ENCODE assay signal across 30 mouse cellular contexts in genomic region chr1:63122005-63122404, GRCm38 (mm10). TPM values are rescaled to one million over a fixed set of nuclear protein-coding genes. Genes with fewer than 3 reads are reported as not detected.
A peak's percentile ranks its signal among the peaks of the same experiment; 100 is the strongest.
DNase-seq lines count a peak whose midpoint lies in the region; ATAC-seq and TF ChIP-seq lines count a peak whose summit lies in the region.
"Had no signal": no experiment of that assay in that cellular context is flagged by ENCODE, and none has a peak within 500 bp of the region (broad histone marks: within the 10 kb centered on the region; RNA-seq: fewer than 3 reads in every experiment).

No protein-coding gene starts in this region.

- 78% methylated on average over 6 of the region's 6 CpGs for WGBS in kidney, postnatal 0 days
- 77% methylated on average over 6 of the region's 6 CpGs for WGBS in kidney, embryonic 15.5 days
- WGBS in liver, postnatal 0 days (ENCODE audit: insufficient replicate concordance): 38% methylated on average over 6 of the region's 6 CpGs

- no peak for ATAC-seq in kidney, postnatal 0 days (replicated peaks; ENCODE audit: low FRiP score, low read depth)
- no peak for ATAC-seq in kidney, embryonic 15.5 days (replicated peaks; ENCODE audit: low FRiP score)
- ATAC-seq in liver, postnatal 0 days: peak; percentile 12; the same call in 1 of the 2 replicates
- peak; percentile 72 to 87 for ATAC-seq in hematopoietic stem cell, adult 5-6 weeks (replicated peaks in 1 of 2; ENCODE audit: insufficient read depth in 1 of 2, low FRiP score in 2 of 2, low TSS enrichment in 1 of 2, low read depth in 1 of 2, poor library complexity in 2 of 2, severe bottlenecking in 2 of 2)
- ATAC-seq: forebrain, embryonic 15.5 days; Patski had no signal

- peaks cover 30% of the 10 kb centered on the region for H3K36me3 ChIP-seq in kidney, postnatal 0 days (ENCODE audit: insufficient read depth, low read length)
- H3K36me3 ChIP-seq in kidney, embryonic 15.5 days: peaks cover 67% of the 10 kb centered on the region
- H3K36me3 ChIP-seq in liver, postnatal 0 days (replicated peaks; ENCODE audit: insufficient read depth, low read length): peaks cover 49% of the 10 kb centered on the region

- H3K4me1 ChIP-seq in kidney, postnatal 0 days (replicated peaks; ENCODE audit: insufficient read depth, low read length): no peaks in the 10 kb centered on the region
- peaks cover 16% of the 10 kb centered on the region for H3K4me1 ChIP-seq in kidney, embryonic 15.5 days
- peaks cover 22% of the 10 kb centered on the region for H3K4me1 ChIP-seq in liver, postnatal 0 days (ENCODE audit: insufficient read depth)

- intact Hi-C loops in heart, postnatal 14 days (cut with DNase I): no loop called here

- H3K9me3 ChIP-seq in kidney, postnatal 0 days (replicated peaks; ENCODE audit: low read length): no peaks in the 10 kb centered on the region
- H3K9me3 ChIP-seq in kidney, embryonic 15.5 days (replicated peaks): no peaks in the 10 kb centered on the region
- no peaks in the 10 kb centered on the region for H3K9me3 ChIP-seq in liver, postnatal 0 days (ENCODE audit: low read length)
- H3K9me3 ChIP-seq: embryonic facial prominence, embryonic 10.5 days; embryonic facial prominence, embryonic 13.5 days; forebrain, embryonic 12.5 days; forebrain, embryonic 15.5 days; G1E; hindbrain, embryonic 15.5 days had no signal

- H3K4me2 ChIP-seq in kidney, postnatal 0 days (ENCODE audit: low read length): no peak overlapping the region
- no peak overlapping the region for H3K4me2 ChIP-seq in kidney, embryonic 15.5 days
- no peak overlapping the region for H3K4me2 ChIP-seq in liver, postnatal 0 days (ENCODE audit: low read depth, low read length)
- H3K4me2 ChIP-seq: embryonic facial prominence, embryonic 13.5 days; forebrain, embryonic 12.5 days; forebrain, embryonic 15.5 days; heart, embryonic 11.5 days; hindbrain, embryonic 15.5 days had no signal

- peak; percentile 35; the same call in 1 of the 2 replicates for TF ChIP-seq EP300 in liver, postnatal 0 days (IDR thresholded peaks at IDR 0.05; ENCODE audit: low read depth)

- no peak for DNase-seq in kidney, postnatal 0 days (ENCODE audit: low spot score)
- peak; percentile 30 for DNase-seq in liver, postnatal 0 days
- DNase-seq in liver: no peak
- no peak for DNase-seq in lung, postnatal 14 days
- no peak for DNase-seq in heart, postnatal 14 days
- no peak for DNase-seq in frontal cortex, postnatal 25 days (ENCODE audit: low spot score in 2 of 2)
- DNase-seq: adrenal gland, postnatal 10 days; adrenal gland, postnatal 36 days; B cell, adult 2 months; cerebellum, adult 11 months; cerebellum, adult 2 months; cerebellum, adult 9-11 months; cerebellum, postnatal 25 days; embryo, embryonic 11 days; gastrocnemius, postnatal 10 days; gastrocnemius, postnatal 36 days; heart, adult 11 months; heart, postnatal 36 days had no signal

- no peak for TF ChIP-seq CTCF in kidney, postnatal 0 days (IDR thresholded peaks at IDR 0.05; ENCODE audit: low read depth)
- TF ChIP-seq CTCF in liver, postnatal 0 days (IDR thresholded peaks at IDR 0.05; ENCODE audit: low read depth): no peak

- H3K9ac ChIP-seq in kidney, postnatal 0 days (ENCODE audit: low read depth, low read length): no peak overlapping the region
- no peak overlapping the region for H3K9ac ChIP-seq in kidney, embryonic 15.5 days
- no peak overlapping the region for H3K9ac ChIP-seq in liver, postnatal 0 days (replicated peaks)
- H3K9ac ChIP-seq: embryonic facial prominence, embryonic 13.5 days; forebrain, embryonic 12.5 days; forebrain, embryonic 15.5 days; hindbrain, embryonic 15.5 days had no signal

- H3K4me3 ChIP-seq in kidney, postnatal 0 days (replicated peaks; ENCODE audit: low read depth, low read length): no peak overlapping the region
- no peak overlapping the region for H3K4me3 ChIP-seq in kidney, embryonic 15.5 days (replicated peaks)
- H3K4me3 ChIP-seq in liver, postnatal 0 days (ENCODE audit: low read depth, low read length): no peak overlapping the region
- H3K4me3 ChIP-seq: embryonic facial prominence, embryonic 10.5 days; embryonic facial prominence, embryonic 13.5 days; erythroblast, embryonic 14.5 days; forebrain, embryonic 12.5 days; forebrain, embryonic 15.5 days; hindbrain, embryonic 15.5 days had no signal

- no peaks in the 10 kb centered on the region for H3K27me3 ChIP-seq in kidney, postnatal 0 days (ENCODE audit: insufficient read depth, low read length)
- H3K27me3 ChIP-seq in kidney, embryonic 15.5 days: no peaks in the 10 kb centered on the region
- no peaks in the 10 kb centered on the region for H3K27me3 ChIP-seq in liver, postnatal 0 days (ENCODE audit: insufficient read depth, low read length)
- H3K27me3 ChIP-seq: CH12.LX; embryonic facial prominence, embryonic 13.5 days; forebrain, embryonic 12.5 days; forebrain, embryonic 15.5 days; hindbrain, embryonic 15.5 days; Patski had no signal

- H3K27ac ChIP-seq in kidney, postnatal 0 days: 0 out of 2 replicates have a peak overlapping the region, but pooled peaks have one; percentile 36
- H3K27ac ChIP-seq in kidney, embryonic 15.5 days: no peak overlapping the region
- H3K27ac ChIP-seq in liver, postnatal 0 days (ENCODE audit: low read depth): peak overlapping the region; percentile 79
- H3K27ac ChIP-seq: embryonic facial prominence, embryonic 10.5 days; embryonic facial prominence, embryonic 13.5 days; forebrain, embryonic 12.5 days; forebrain, embryonic 15.5 days; hindbrain, embryonic 15.5 days had no signal

RNA-seq across cellular contexts. Expression of gene Ino80d, which starts 7.5 kb away (rescaled TPM):
- polyA plus RNA-seq in kidney, postnatal 0 days (2015; fragmentation: Nextera tagmentation; extraction: Ambion mirVana): 6.2 and 6.5 TPM in 2 replicates
- polyA plus RNA-seq in kidney, embryonic 15.5 days (2015; fragmentation: Nextera tagmentation; extraction: Ambion mirVana): 12.1 and 12.9 TPM in 2 replicates
- polyA plus RNA-seq in liver, postnatal 0 days (2015; fragmentation: Nextera tagmentation; extraction: Ambion mirVana): 2.3 and 2.8 TPM in 2 replicates
- 31.5 TPM in 2 replicates for total RNA-seq in hematopoietic stem cell, adult 5-6 weeks (2017)
- 10 to 100 TPM; 24.4 to 25.3 TPM for total RNA-seq in heart, postnatal 14 days (2021)

RNA-seq across cellular contexts. Expression of gene Eef1b2, which starts 54.6 kb away (rescaled TPM):
- 545 and 580 TPM in 2 replicates for polyA plus RNA-seq in kidney, postnatal 0 days (2015; fragmentation: Nextera tagmentation; extraction: Ambion mirVana)
- polyA plus RNA-seq in kidney, embryonic 15.5 days (2015; fragmentation: Nextera tagmentation; extraction: Ambion mirVana): 542 and 580 TPM in 2 replicates
- 352 and 364 TPM in 2 replicates for polyA plus RNA-seq in liver, postnatal 0 days (2015; fragmentation: Nextera tagmentation; extraction: Ambion mirVana)
- total RNA-seq in hematopoietic stem cell, adult 5-6 weeks (2017): 3,431 and 3,774 TPM in 2 replicates
- total RNA-seq in heart, postnatal 14 days (2021): 100 to 1,000 TPM; 353 to 397 TPM

RNA-seq across cellular contexts. Expression of gene Ndufs1, which starts 54.6 kb away (rescaled TPM):
- polyA plus RNA-seq in kidney, postnatal 0 days (2015; fragmentation: Nextera tagmentation; extraction: Ambion mirVana): 178 and 181 TPM in 2 replicates
- polyA plus RNA-seq in kidney, embryonic 15.5 days (2015; fragmentation: Nextera tagmentation; extraction: Ambion mirVana): 156 and 159 TPM in 2 replicates
- polyA plus RNA-seq in liver, postnatal 0 days (2015; fragmentation: Nextera tagmentation; extraction: Ambion mirVana): 88.8 and 102 TPM in 2 replicates
- 115 and 142 TPM in 2 replicates for total RNA-seq in hematopoietic stem cell, adult 5-6 weeks (2017)
- total RNA-seq in heart, postnatal 14 days (2021): 100 to 1,000 TPM; 776 to 791 TPM

Comparison
In these comparisons a context has a peak if more than half of its experiments do, and no peak if none do; other contexts are left out.
1. ATAC-seq: peak in liver, postnatal 0 days (single experiment) and hematopoietic stem cell, adult 5-6 weeks (2 of 2); none in kidney, postnatal 0 days (single experiment) and kidney, embryonic 15.5 days (single experiment).